In genomic region chr2:139311401-139311812, GRCm38 (mm10) we compare ENCODE assay signal across 12 mouse cellular contexts.
DNase-seq lines count a peak whose midpoint lies in the region; ATAC-seq and TF ChIP-seq lines count a peak whose summit lies in the region.
"Had no signal": no experiment of that assay in that cellular context is flagged by ENCODE, and none has a peak within 500 bp of the region (broad histone marks: within the 10 kb centered on the region; RNA-seq: fewer than 3 reads in every experiment).

No protein-coding gene starts in this region.

- H3K4me3 ChIP-seq in embryonic facial prominence, embryonic 14.5 days (ENCODE audit: low read depth, low read length), result no peak overlapping the region
- no peak overlapping the region for H3K4me3 ChIP-seq in embryonic facial prominence, embryonic 10.5 days
- H3K4me3 ChIP-seq in CH12.LX (replicated peaks in 1 of 3; ENCODE audit: low read depth in 2 of 3, low read length in 2 of 3, poor library complexity in 1 of 3), result no peak overlapping the region
- H3K4me3 ChIP-seq in layer of hippocampus, adult 2 months, result no peak overlapping the region
- H3K4me3 ChIP-seq: liver, embryonic 12.5 days had no signal

- WGBS in embryonic facial prominence, embryonic 14.5 days, result 71% methylated on average over 1 of the region's 1 CpGs
- WGBS in embryonic facial prominence, embryonic 10.5 days, result 76% methylated on average over 1 of the region's 1 CpGs

- H3K4me2 ChIP-seq in embryonic facial prominence, embryonic 14.5 days (ENCODE audit: low read depth, low read length), result no peak overlapping the region
- no peak overlapping the region for H3K4me2 ChIP-seq in CH12.LX (ENCODE audit: insufficient read depth, low read depth, poor library complexity, severe bottlenecking)
- H3K4me2 ChIP-seq: liver, embryonic 12.5 days had no signal

- no peak for ATAC-seq in embryonic facial prominence, embryonic 14.5 days (ENCODE audit: low read depth)
- ATAC-seq in megakaryocyte, adult 5-6 weeks (ENCODE audit: poor library complexity, severe bottlenecking), result no peak
- ATAC-seq: liver, embryonic 12.5 days had no signal

- H3K27me3 ChIP-seq in embryonic facial prominence, embryonic 14.5 days (replicated peaks; ENCODE audit: control insufficient read depth, insufficient read depth, low read length), result no peaks in the 10 kb centered on the region
- H3K27me3 ChIP-seq in embryonic facial prominence, embryonic 10.5 days (replicated peaks; ENCODE audit: low read depth, poor library complexity, severe bottlenecking), result no peaks in the 10 kb centered on the region
- no peaks in the 10 kb centered on the region for H3K27me3 ChIP-seq in CH12.LX (replicated peaks)
- H3K27me3 ChIP-seq: liver, embryonic 12.5 days had no signal

- no peaks in the 10 kb centered on the region for H3K4me1 ChIP-seq in embryonic facial prominence, embryonic 14.5 days (ENCODE audit: control insufficient read depth, insufficient read depth, low read length)
- H3K4me1 ChIP-seq in embryonic facial prominence, embryonic 10.5 days, result no peaks in the 10 kb centered on the region
- no peaks in the 10 kb centered on the region for H3K4me1 ChIP-seq in CH12.LX (ENCODE audit: control insufficient read depth in 1 of 2, insufficient read depth in 2 of 2)
- H3K4me1 ChIP-seq: liver, embryonic 12.5 days had no signal

- peak; percentile 2 for DNase-seq in embryonic facial prominence, embryonic 14.5 days (ENCODE audit: low spot score)
- no peak for DNase-seq in embryonic facial prominence, embryonic 10.5 days (ENCODE audit: low spot score)
- no peak for DNase-seq in CH12.LX (ENCODE audit: extremely low read depth)
- peak; percentile 96 for DNase-seq in cerebellum, adult 9-11 months
- peak; percentile 56 to 68 for DNase-seq in layer of hippocampus, adult 2 months (ENCODE audit: low spot score in 2 of 2)
- no peak for DNase-seq in kidney, postnatal 4 days
- DNase-seq in spleen, postnatal 4 days (ENCODE audit: low spot score in 2 of 2), result no peak
- DNase-seq: heart, postnatal 14 days; kidney, adult 18-20 months had no signal

- no peak for TF ChIP-seq EP300 in CH12.LX (IDR thresholded peaks at IDR 0.05; ENCODE audit: low read length)

- H3K27ac ChIP-seq in embryonic facial prominence, embryonic 14.5 days (replicated peaks; ENCODE audit: low read depth, low read length), result no peak overlapping the region
- no peak overlapping the region for H3K27ac ChIP-seq in embryonic facial prominence, embryonic 10.5 days (replicated peaks)
- H3K27ac ChIP-seq in CH12.LX (ENCODE audit: insufficient read depth, low read depth), result no peak overlapping the region
- H3K27ac ChIP-seq in layer of hippocampus, adult 2 months, result peak overlapping the region; percentile 77
- H3K27ac ChIP-seq: liver, embryonic 12.5 days had no signal

- no peak overlapping the region for H3K9ac ChIP-seq in embryonic facial prominence, embryonic 14.5 days (ENCODE audit: low read depth, low read length)
- no peak overlapping the region for H3K9ac ChIP-seq in CH12.LX (ENCODE audit: insufficient read depth, low read depth)
- H3K9ac ChIP-seq: liver, embryonic 12.5 days had no signal

- in situ Hi-C loops in CH12.LX (cut with MboI; ENCODE audit: low pct_ligation_motif_present, low pct_unique_long_range_greater_than_20kb, low sequenced_read_pairs), result no loop called here

- no peaks in the 10 kb centered on the region for H3K36me3 ChIP-seq in embryonic facial prominence, embryonic 14.5 days (ENCODE audit: control insufficient read depth, insufficient read depth, low read length)
- H3K36me3 ChIP-seq in embryonic facial prominence, embryonic 10.5 days (replicated peaks), result no peaks in the 10 kb centered on the region
- H3K36me3 ChIP-seq in CH12.LX (replicated peaks in 1 of 2; ENCODE audit: control insufficient read depth in 1 of 2, insufficient read depth in 1 of 2, low read length in 1 of 2), result no peaks in the 10 kb centered on the region
- H3K36me3 ChIP-seq: G1E; liver, embryonic 12.5 days had no signal

- no peak for TF ChIP-seq RAD21 in CH12.LX (IDR thresholded peaks at IDR 0.05; ENCODE audit: low read depth, low read length)

- no peaks in the 10 kb centered on the region for H3K79me2 ChIP-seq in CH12.LX (replicated peaks; ENCODE audit: control insufficient read depth, extremely low read depth, insufficient read depth, poor library complexity, severe bottlenecking)

- dilution Hi-C loops in CH12.LX (cut with MboI; ENCODE audit: extremely low pct_ligation_motif_present, extremely low pct_unique_long_range_greater_than_20kb, low sequenced_read_pairs), result no loop called here

- H3K9me3 ChIP-seq in embryonic facial prominence, embryonic 14.5 days (ENCODE audit: control insufficient read depth, low read length), result no peaks in the 10 kb centered on the region
- H3K9me3 ChIP-seq in embryonic facial prominence, embryonic 10.5 days, result no peaks in the 10 kb centered on the region
- peaks cover 12% of the 10 kb centered on the region for H3K9me3 ChIP-seq in CH12.LX (replicated peaks; ENCODE audit: low read length)
- H3K9me3 ChIP-seq: G1E; liver, embryonic 12.5 days had no signal

- TF ChIP-seq POLR2A in CH12.LX (IDR thresholded peaks at IDR 0.05; ENCODE audit: low read depth, low read length), result no peak

- no peak for TF ChIP-seq CTCF in CH12.LX (conservative IDR thresholded peaks at IDR 0.05 in 1 of 2, IDR thresholded peaks at IDR 0.05 in 1 of 2; ENCODE audit: low read depth in 2 of 2, low read length in 2 of 2)
- TF ChIP-seq CTCF in layer of hippocampus, adult 2 months (conservative IDR thresholded peaks at IDR 0.05), result no peak; the same call in 1 of the 2 replicates

TF ChIP-seq in CH12.LX, 34 proteins besides CTCF, POLR2A, EP300 and RAD21:
- TF ChIP-seq JUN (IDR thresholded peaks at IDR 0.05; ENCODE audit: insufficient read depth, low read depth, low read length) (no peak), CHD1 (IDR thresholded peaks at IDR 0.05; ENCODE audit: low read depth, low read length) (no peak), NRF1 (IDR thresholded peaks at IDR 0.05; ENCODE audit: low read depth, low read length) (no peak), MAFK (IDR thresholded peaks at IDR 0.05; ENCODE audit: insufficient replicate concordance, low read length) (0 out of 2 replicates have a peak, but pooled peaks have one; percentile 30)

Comparison
In these comparisons a context has a peak if more than half of its experiments do, and no peak if none do; other contexts are left out.
1. DNase-seq: peak in embryonic facial prominence, embryonic 14.5 days (single experiment), cerebellum, adult 9-11 months (single experiment) and layer of hippocampus, adult 2 months (2 of 2); none in embryonic facial prominence, embryonic 10.5 days (single experiment), CH12.LX (single experiment), kidney, postnatal 4 days (0 of 2) and spleen, postnatal 4 days (0 of 2).